Mouse (Mus musculus): ENCODE measurements at regions not wholly inside any gene's neighbourhood (a gene's known extent, or its start where the extent isn't known, plus 50 kb on each side); places are given as distances from the start of the nearest gene placed in this dataset.

GRCm38 (mm10) chr15:56378511-56378910 lies 1098.9 kb downstream of the Slc22a22 start:
- TF ChIP-seq CTCF (IDR thresholded peaks at IDR 0.05; ENCODE audit: low read depth) (no peak), EP300 (optimal IDR thresholded peaks at IDR 0.05) (no peak)

Data from stomach, postnatal 0 days (tissue).